Comparison of ENCODE assay signal across 32 mouse cellular contexts in the genomic region with DNA sequence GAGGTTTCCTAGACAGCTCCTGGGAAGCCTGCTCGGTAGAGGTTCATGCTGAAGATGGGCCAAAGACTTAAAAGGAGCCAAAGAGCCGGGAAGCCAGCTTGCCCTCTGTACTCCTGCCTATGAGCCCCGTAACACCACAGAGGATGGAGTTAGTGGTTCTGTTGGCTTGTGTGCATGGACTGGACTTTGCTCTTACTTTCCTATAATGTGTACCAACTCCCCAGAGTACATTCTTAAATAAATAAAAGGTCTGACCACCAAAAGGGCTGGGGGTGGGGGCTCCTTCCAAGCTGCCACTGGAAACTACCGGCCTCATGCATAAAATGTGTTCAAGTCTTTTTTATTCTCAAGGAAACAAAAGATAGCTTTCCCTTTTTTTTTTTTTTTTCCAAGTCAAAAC. TPM values are rescaled to one million over a fixed set of nuclear protein-coding genes. Genes with fewer than 3 reads are reported as not detected.
DNase-seq lines count a peak whose midpoint lies in the region; ATAC-seq lines count a peak whose summit lies in the region.
"Had no signal": no experiment of that assay in that cellular context is flagged by ENCODE, and none has a peak within 500 bp of the region (broad histone marks: within the 10 kb centered on the region; RNA-seq: fewer than 3 reads in every experiment).

No protein-coding gene starts in this region.

- 65% methylated on average over 4 of the region's 4 CpGs for WGBS in hindbrain, embryonic 15.5 days
- 88% methylated on average over 4 of the region's 4 CpGs for WGBS in hindbrain, embryonic 10.5 days
- 53% methylated on average over 4 of the region's 4 CpGs for WGBS in forebrain, embryonic 16.5 days
- WGBS in liver, embryonic 16.5 days (ENCODE audit: insufficient replicate concordance): 55% methylated on average over 4 of the region's 4 CpGs

- peak overlapping the region; percentile 27; the same call in 1 of the 2 replicates for H3K27ac ChIP-seq in hindbrain, embryonic 15.5 days (replicated peaks)
- no peak overlapping the region for H3K27ac ChIP-seq in hindbrain, embryonic 10.5 days
- peak overlapping the region; percentile 64 for H3K27ac ChIP-seq in forebrain, embryonic 16.5 days (ENCODE audit: low read length)
- H3K27ac ChIP-seq in liver, embryonic 16.5 days (ENCODE audit: low read length): no peak overlapping the region
- H3K27ac ChIP-seq: embryonic facial prominence, embryonic 10.5 days; embryonic facial prominence, embryonic 15.5 days; gastrocnemius, adult 2 months; macrophage; neural tube, embryonic 15.5 days had no signal

- ATAC-seq in hindbrain, embryonic 15.5 days (ENCODE audit: low FRiP score, low read depth): no peak
- no peak for ATAC-seq in forebrain, embryonic 16.5 days
- peak; percentile 61 for ATAC-seq in liver, embryonic 16.5 days (ENCODE audit: low read depth)
- no peak for ATAC-seq in activated CD4-positive, CD25-positive, alpha-beta regulatory T cell, adult 4 months
- ATAC-seq: CD4-positive, CD25-positive, alpha-beta regulatory T cell, adult 4 months; inflammation-experienced regulatory T-cells, adult 6 months had no signal

- DNase-seq in hindbrain, embryonic 10.5 days (ENCODE audit: low spot score): no peak
- DNase-seq in liver: peak; percentile 14
- DNase-seq in adrenal gland, postnatal 4 days (ENCODE audit: low spot score in 2 of 2): no peak
- DNase-seq: adrenal gland, adult 2 months; adrenal gland, postnatal 36 days; cerebellum, adult 8-10 months; cerebellum, postnatal 25 days; gastrocnemius, adult 2 months; gastrocnemius, postnatal 36 days; heart, adult 18-20 months; kidney, adult 11 months; kidney, postnatal 14 days; lung, adult 2 months; lung, postnatal 10 days; midbrain, embryonic 14.5 days; right cerebral cortex, postnatal 25 days; thymus, adult 18-20 months; thymus, postnatal 25 days had no signal

- no peak overlapping the region for H3K4me3 ChIP-seq in hindbrain, embryonic 15.5 days
- no peak overlapping the region for H3K4me3 ChIP-seq in hindbrain, embryonic 10.5 days
- H3K4me3 ChIP-seq in forebrain, embryonic 16.5 days (replicated peaks; ENCODE audit: low read length): no peak overlapping the region
- no peak overlapping the region for H3K4me3 ChIP-seq in liver, embryonic 16.5 days (ENCODE audit: low read depth, low read length)
- H3K4me3 ChIP-seq: embryonic facial prominence, embryonic 10.5 days; embryonic facial prominence, embryonic 15.5 days; gastrocnemius, adult 2 months; heart, embryonic 12.5 days; neural tube, embryonic 15.5 days had no signal

- H3K9me3 ChIP-seq in hindbrain, embryonic 15.5 days: no peaks in the 10 kb centered on the region
- H3K9me3 ChIP-seq in hindbrain, embryonic 10.5 days: no peaks in the 10 kb centered on the region
- no peaks in the 10 kb centered on the region for H3K9me3 ChIP-seq in forebrain, embryonic 16.5 days (ENCODE audit: control insufficient read depth, low read length)
- H3K9me3 ChIP-seq in liver, embryonic 16.5 days (replicated peaks; ENCODE audit: control insufficient read depth, low read length): no peaks in the 10 kb centered on the region
- H3K9me3 ChIP-seq: embryonic facial prominence, embryonic 10.5 days; embryonic facial prominence, embryonic 15.5 days; heart, embryonic 12.5 days; neural tube, embryonic 15.5 days had no signal

- H3K4me1 ChIP-seq in hindbrain, embryonic 15.5 days (replicated peaks): peaks cover 35% of the 10 kb centered on the region
- H3K4me1 ChIP-seq in hindbrain, embryonic 10.5 days (replicated peaks): peaks cover 31% of the 10 kb centered on the region
- peaks cover 49% of the 10 kb centered on the region for H3K4me1 ChIP-seq in forebrain, embryonic 16.5 days (replicated peaks; ENCODE audit: control insufficient read depth, insufficient read depth, low read length)
- H3K4me1 ChIP-seq in liver, embryonic 16.5 days (ENCODE audit: control insufficient read depth, low read depth, low read length): peaks cover 3% of the 10 kb centered on the region; the same call in 1 of the 2 replicates
- H3K4me1 ChIP-seq: heart, embryonic 12.5 days had no signal

- no peaks in the 10 kb centered on the region for H3K27me3 ChIP-seq in hindbrain, embryonic 15.5 days
- no peaks in the 10 kb centered on the region for H3K27me3 ChIP-seq in hindbrain, embryonic 10.5 days (ENCODE audit: insufficient read depth, poor library complexity, severe bottlenecking)
- H3K27me3 ChIP-seq in forebrain, embryonic 16.5 days (replicated peaks; ENCODE audit: control insufficient read depth, insufficient read depth, low read length): no peaks in the 10 kb centered on the region
- no peaks in the 10 kb centered on the region for H3K27me3 ChIP-seq in liver, embryonic 16.5 days (ENCODE audit: control insufficient read depth, insufficient read depth, low read depth, low read length)
- H3K27me3 ChIP-seq: embryonic facial prominence, embryonic 15.5 days; heart, embryonic 12.5 days; neural tube, embryonic 15.5 days had no signal

- no peak overlapping the region for H3K9ac ChIP-seq in hindbrain, embryonic 15.5 days
- H3K9ac ChIP-seq in forebrain, embryonic 16.5 days (replicated peaks; ENCODE audit: low read depth, low read length): no peak overlapping the region
- no peak overlapping the region for H3K9ac ChIP-seq in liver, embryonic 16.5 days (ENCODE audit: low read depth, low read length)
- H3K9ac ChIP-seq: embryonic facial prominence, embryonic 15.5 days; heart, embryonic 12.5 days; neural tube, embryonic 15.5 days had no signal

- no peak overlapping the region for H3K4me2 ChIP-seq in hindbrain, embryonic 15.5 days
- no peak overlapping the region for H3K4me2 ChIP-seq in forebrain, embryonic 16.5 days (ENCODE audit: low read length)
- H3K4me2 ChIP-seq in liver, embryonic 16.5 days (ENCODE audit: low read depth, low read length): no peak overlapping the region
- H3K4me2 ChIP-seq: embryonic facial prominence, embryonic 15.5 days; heart, embryonic 12.5 days; neural tube, embryonic 15.5 days had no signal

- H3K36me3 ChIP-seq in hindbrain, embryonic 15.5 days: no peaks in the 10 kb centered on the region
- no peaks in the 10 kb centered on the region for H3K36me3 ChIP-seq in hindbrain, embryonic 10.5 days
- H3K36me3 ChIP-seq in forebrain, embryonic 16.5 days (ENCODE audit: control insufficient read depth, insufficient read depth): no peaks in the 10 kb centered on the region
- H3K36me3 ChIP-seq in liver, embryonic 16.5 days (ENCODE audit: control insufficient read depth, insufficient read depth): no peaks in the 10 kb centered on the region
- H3K36me3 ChIP-seq: embryonic facial prominence, embryonic 10.5 days; embryonic facial prominence, embryonic 15.5 days; neural tube, embryonic 15.5 days had no signal

RNA-seq across cellular contexts. Expression of a gene that starts 51.4 kb away (rescaled TPM):
- 10.7 and 11.5 TPM in 2 replicates for polyA plus RNA-seq in hindbrain, embryonic 15.5 days (2015; fragmentation: Nextera tagmentation; extraction: Ambion mirVana)
- polyA plus RNA-seq in hindbrain, embryonic 10.5 days (2016; fragmentation: Nextera tagmentation; extraction: Ambion mirVana): 0.66 and 1.2 TPM in 2 replicates
- polyA plus RNA-seq in forebrain, embryonic 16.5 days (2015; fragmentation: Nextera tagmentation; extraction: Ambion mirVana): 8.0 and 9.0 TPM in 2 replicates
- 0.02 and 0.05 TPM in 2 replicates for polyA plus RNA-seq in liver, embryonic 16.5 days (2015; fragmentation: Nextera tagmentation; extraction: Ambion mirVana)
- polyA plus RNA-seq in activated CD4-positive, CD25-positive, alpha-beta regulatory T cell, adult 4 months (2017; shearing (Covaris generic)): not detected
- total RNA-seq in adrenal gland, postnatal 4 days (2021): 1 to 10 TPM; 2.0 to 2.5 TPM
- total RNA-seq: gastrocnemius, postnatal 36 days; heart, adult 18-20 months; hematopoietic stem cell, adult 5-6 weeks had no signal
- polyA plus RNA-seq: CD4-positive, CD25-positive, alpha-beta regulatory T cell, adult 4 months; heart, embryonic 12.5 days; heart, postnatal 0 days; inflammation-experienced regulatory T-cells, adult 6 months; kidney, embryonic 14.5 days; macrophage had no signal

Comparison
In these comparisons a context has a peak if more than half of its experiments do, and no peak if none do; other contexts are left out.
1. H3K27ac ChIP-seq: peak in hindbrain, embryonic 15.5 days (single experiment) and forebrain, embryonic 16.5 days (single experiment); none in hindbrain, embryonic 10.5 days (single experiment) and liver, embryonic 16.5 days (single experiment).